Mouse (Mus musculus) ES-Bruce4 (cell line): ENCODE measurements around the gene Bard1.

Experiments used
- CTCF ChIP-seq: IDR thresholded peaks from one replicate; pipeline ENCODE4 v1.8.1; 2011; ENCODE audit warnings: low read depth, low read length
- EP300 ChIP-seq: IDR thresholded peaks from 2 replicates; pipeline ENCODE4 v1.6.1; 2011; ENCODE audit warnings: low read depth, low read length; ENCODE audit not compliant: insufficient read depth
- POLR2A ChIP-seq: IDR thresholded peaks from one replicate; pipeline ENCODE4 v1.8.1; 2011; ENCODE audit warnings: low read length; ENCODE audit not compliant: insufficient read depth

DNA sequence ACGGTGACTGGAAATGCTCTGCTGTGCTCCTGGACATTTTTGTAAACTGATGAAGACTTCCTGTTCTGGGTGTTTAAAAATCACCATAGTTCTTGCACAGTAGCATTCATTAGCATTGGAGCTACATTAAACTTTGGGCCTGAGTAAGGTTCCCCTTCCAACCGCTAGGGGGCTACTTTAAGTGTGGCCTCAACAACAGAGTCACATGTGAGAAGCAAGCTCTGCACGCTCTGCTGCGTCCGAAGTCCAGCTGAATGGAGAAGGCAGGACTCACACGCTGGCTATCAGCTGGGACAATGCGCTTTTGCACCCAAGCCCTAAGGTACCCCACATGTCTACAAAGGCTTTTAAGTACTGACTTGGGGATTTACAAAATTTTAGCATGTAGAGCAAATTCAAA lies 65.9 kb downstream of the Bard1 start:
- no peak for TF ChIP-seq POLR2A
- TF ChIP-seq CTCF, result peak; percentile 34
- peak; percentile 63; the same call in 1 of the 2 replicates for TF ChIP-seq EP300
